28 mouse cellular contexts compared by ENCODE assay signal in genomic region chr1:120801248-120801979, GRCm38 (mm10).
A peak's percentile ranks its signal among the peaks of the same experiment; 100 is the strongest.
DNase-seq lines count a peak whose midpoint lies in the region; ATAC-seq and TF ChIP-seq lines count a peak whose summit lies in the region.
"Had no signal": no experiment of that assay in that cellular context is flagged by ENCODE, and none has a peak within 500 bp of the region (broad histone marks: within the 10 kb centered on the region; RNA-seq: fewer than 3 reads in every experiment).

No protein-coding gene starts in this region.

- no peak overlapping the region for H3K4me3 ChIP-seq in forebrain, postnatal 0 days (ENCODE audit: low read depth, low read length)
- H3K4me3 ChIP-seq in forebrain, embryonic 10.5 days: no peak overlapping the region
- no peak overlapping the region for H3K4me3 ChIP-seq in limb, embryonic 11.5 days (ENCODE audit: low read depth, low read length)
- H3K4me3 ChIP-seq in limb, embryonic 10.5 days: no peak overlapping the region
- no peak overlapping the region for H3K4me3 ChIP-seq in midbrain, embryonic 12.5 days
- no peak overlapping the region for H3K4me3 ChIP-seq in midbrain, embryonic 16.5 days (ENCODE audit: low read depth, low read length)
- H3K4me3 ChIP-seq: kidney, embryonic 15.5 days; myocyte; neural tube, embryonic 12.5 days had no signal

- H3K9ac ChIP-seq in forebrain, postnatal 0 days: no peak overlapping the region
- no peak overlapping the region for H3K9ac ChIP-seq in limb, embryonic 11.5 days (ENCODE audit: low read length)
- no peak overlapping the region for H3K9ac ChIP-seq in midbrain, embryonic 12.5 days (replicated peaks)
- H3K9ac ChIP-seq in midbrain, embryonic 16.5 days (ENCODE audit: low read depth, low read length): peak overlapping the region; percentile 38
- H3K9ac ChIP-seq: kidney, embryonic 15.5 days; liver, embryonic 14.5 days; neural tube, embryonic 12.5 days had no signal

- no peaks in the 10 kb centered on the region for H3K36me3 ChIP-seq in forebrain, postnatal 0 days (ENCODE audit: insufficient read depth)
- H3K36me3 ChIP-seq in forebrain, embryonic 10.5 days (replicated peaks): no peaks in the 10 kb centered on the region
- H3K36me3 ChIP-seq in limb, embryonic 11.5 days (ENCODE audit: control insufficient read depth, insufficient read depth, low read length): no peaks in the 10 kb centered on the region
- H3K36me3 ChIP-seq in limb, embryonic 10.5 days: no peaks in the 10 kb centered on the region
- H3K36me3 ChIP-seq in midbrain, embryonic 12.5 days: no peaks in the 10 kb centered on the region
- H3K36me3 ChIP-seq in midbrain, embryonic 16.5 days (ENCODE audit: control insufficient read depth, insufficient read depth, low read length): no peaks in the 10 kb centered on the region
- H3K36me3 ChIP-seq: kidney, embryonic 15.5 days; neural tube, embryonic 12.5 days had no signal

- peak; percentile 38 for ATAC-seq in forebrain, postnatal 0 days
- no peak for ATAC-seq in limb, embryonic 11.5 days (ENCODE audit: insufficient number of reproducible peaks, low FRiP score, low TSS enrichment, low read depth)
- 0 out of 2 replicates have a peak, but pooled peaks have one; percentile 34 for ATAC-seq in midbrain, embryonic 12.5 days (ENCODE audit: low FRiP score, low read depth)
- ATAC-seq in midbrain, embryonic 16.5 days: no peak; the same call in 1 of the 2 replicates
- ATAC-seq in erythroblast, adult 5-6 weeks (replicated peaks; ENCODE audit: low FRiP score, poor library complexity, severe bottlenecking): no peak
- ATAC-seq: CD4-positive, CD25-positive, alpha-beta regulatory T cell, adult 4 months had no signal

- H3K9me3 ChIP-seq in forebrain, postnatal 0 days (ENCODE audit: low read length): no peaks in the 10 kb centered on the region
- H3K9me3 ChIP-seq in forebrain, embryonic 10.5 days: no peaks in the 10 kb centered on the region
- no peaks in the 10 kb centered on the region for H3K9me3 ChIP-seq in limb, embryonic 11.5 days (ENCODE audit: control insufficient read depth, low read length)
- no peaks in the 10 kb centered on the region for H3K9me3 ChIP-seq in limb, embryonic 10.5 days (replicated peaks)
- no peaks in the 10 kb centered on the region for H3K9me3 ChIP-seq in midbrain, embryonic 12.5 days
- no peaks in the 10 kb centered on the region for H3K9me3 ChIP-seq in midbrain, embryonic 16.5 days (replicated peaks; ENCODE audit: control insufficient read depth, low read length, poor library complexity, severe bottlenecking)
- H3K9me3 ChIP-seq: kidney, embryonic 15.5 days; neural tube, embryonic 12.5 days had no signal

- H3K4me2 ChIP-seq in forebrain, postnatal 0 days (ENCODE audit: low read depth): no peak overlapping the region
- no peak overlapping the region for H3K4me2 ChIP-seq in limb, embryonic 11.5 days (ENCODE audit: low read depth, severe bottlenecking)
- H3K4me2 ChIP-seq in midbrain, embryonic 12.5 days (replicated peaks): 0 out of 2 replicates have a peak overlapping the region, but pooled peaks have one; percentile 1
- H3K4me2 ChIP-seq in midbrain, embryonic 16.5 days (ENCODE audit: low read length): peak overlapping the region; percentile 31
- H3K4me2 ChIP-seq: heart, embryonic 11.5 days; kidney, embryonic 15.5 days; neural tube, embryonic 12.5 days had no signal

- 11% methylated on average over 5 of the region's 5 CpGs for WGBS in forebrain, postnatal 0 days
- WGBS in forebrain, embryonic 10.5 days: 12% methylated on average over 5 of the region's 5 CpGs
- WGBS in limb, embryonic 11.5 days: 44% methylated on average over 5 of the region's 5 CpGs
- 62% methylated on average over 5 of the region's 5 CpGs for WGBS in limb, embryonic 10.5 days
- 15% methylated on average over 5 of the region's 5 CpGs for WGBS in midbrain, embryonic 12.5 days
- WGBS in midbrain, embryonic 16.5 days: 5% methylated on average over 5 of the region's 5 CpGs

- no peak overlapping the region for H3K27ac ChIP-seq in forebrain, postnatal 0 days (ENCODE audit: low read depth, low read length)
- H3K27ac ChIP-seq in forebrain, embryonic 10.5 days: no peak overlapping the region
- no peak overlapping the region for H3K27ac ChIP-seq in limb, embryonic 11.5 days (replicated peaks; ENCODE audit: low read depth, low read length)
- no peak overlapping the region for H3K27ac ChIP-seq in limb, embryonic 10.5 days
- H3K27ac ChIP-seq in midbrain, embryonic 12.5 days (replicated peaks): no peak overlapping the region
- H3K27ac ChIP-seq in midbrain, embryonic 16.5 days (ENCODE audit: low read length): 0 out of 2 replicates have a peak overlapping the region, but pooled peaks have one; percentile 23
- H3K27ac ChIP-seq: kidney, embryonic 15.5 days; liver, embryonic 14.5 days; macrophage; neural tube, embryonic 12.5 days had no signal

- TF ChIP-seq CTCF in forebrain, postnatal 0 days (IDR thresholded peaks at IDR 0.05; ENCODE audit: low read depth): no peak

- no peak for DNase-seq in forebrain, postnatal 0 days
- no peak for DNase-seq in forebrain, embryonic 10.5 days (ENCODE audit: extremely low spot score, low spot score)
- peak; percentile 10 for DNase-seq in limb, embryonic 11.5 days (ENCODE audit: low spot score)
- no peak for DNase-seq in limb, embryonic 10.5 days (ENCODE audit: low spot score)
- DNase-seq: adrenal gland, postnatal 14 days; cerebellum, adult 11-12 months; cerebellum, adult 9-11 months; gastrocnemius, postnatal 25 days; heart, adult 18-20 months; heart, postnatal 36 days; kidney, adult 11 months; kidney, postnatal 25 days; left cerebral cortex, postnatal 4 days; liver; lung, adult 2 months; lung, postnatal 10 days; thymus, adult 2 months; thymus, postnatal 36 days had no signal

- no peaks in the 10 kb centered on the region for H3K27me3 ChIP-seq in forebrain, postnatal 0 days (ENCODE audit: insufficient read depth, low read length)
- H3K27me3 ChIP-seq in forebrain, embryonic 10.5 days (ENCODE audit: poor library complexity, severe bottlenecking): 0 out of 2 replicates have a peak, but pooled peaks cover 5% of the 10 kb centered on the region
- H3K27me3 ChIP-seq in limb, embryonic 11.5 days (ENCODE audit: control insufficient read depth, insufficient read depth, low read length): no peaks in the 10 kb centered on the region
- 0 out of 2 replicates have a peak, but pooled peaks cover 8% of the 10 kb centered on the region for H3K27me3 ChIP-seq in limb, embryonic 10.5 days (ENCODE audit: low read depth, poor library complexity, severe bottlenecking)
- H3K27me3 ChIP-seq in midbrain, embryonic 12.5 days: no peaks in the 10 kb centered on the region
- H3K27me3 ChIP-seq in midbrain, embryonic 16.5 days (ENCODE audit: control insufficient read depth, insufficient read depth, low read depth, low read length): no peaks in the 10 kb centered on the region
- H3K27me3 ChIP-seq: kidney, embryonic 15.5 days; neural tube, embryonic 12.5 days had no signal

- H3K4me1 ChIP-seq in forebrain, postnatal 0 days (ENCODE audit: insufficient read depth): no peaks in the 10 kb centered on the region
- peaks cover 15% of the 10 kb centered on the region for H3K4me1 ChIP-seq in forebrain, embryonic 10.5 days
- no peaks in the 10 kb centered on the region for H3K4me1 ChIP-seq in limb, embryonic 11.5 days (ENCODE audit: control insufficient read depth, insufficient read depth, low read length)
- H3K4me1 ChIP-seq in limb, embryonic 10.5 days: no peaks in the 10 kb centered on the region; the same call in 1 of the 2 replicates
- H3K4me1 ChIP-seq in midbrain, embryonic 12.5 days: peaks cover 4% of the 10 kb centered on the region; the same call in 1 of the 2 replicates
- H3K4me1 ChIP-seq in midbrain, embryonic 16.5 days (ENCODE audit: control insufficient read depth, insufficient read depth, low read length): peaks cover 4% of the 10 kb centered on the region
- H3K4me1 ChIP-seq: kidney, embryonic 15.5 days; neural tube, embryonic 12.5 days had no signal

Comparison
In these comparisons a context has a peak if more than half of its experiments do, and no peak if none do; other contexts are left out.
1. ATAC-seq: peak in forebrain, postnatal 0 days (single experiment) and midbrain, embryonic 12.5 days (single experiment); none in limb, embryonic 11.5 days (single experiment), midbrain, embryonic 16.5 days (single experiment) and erythroblast, adult 5-6 weeks (single experiment).
2. H3K4me2 ChIP-seq: peak in midbrain, embryonic 12.5 days (single experiment) and midbrain, embryonic 16.5 days (single experiment); none in forebrain, postnatal 0 days (single experiment) and limb, embryonic 11.5 days (single experiment).